Mouse (Mus musculus) lung, adult 18-20 months (tissue): Measurements from ENCODE around the gene Gpatch4.

Source experiments
- DNase-seq, 2 experiments: peaks; one replicate each; pipeline ENCODE4 v3.0.0; 2022; ENCODE audit warnings: mixed read lengths in 2 of 2

Gpatch4 gene

DNA sequence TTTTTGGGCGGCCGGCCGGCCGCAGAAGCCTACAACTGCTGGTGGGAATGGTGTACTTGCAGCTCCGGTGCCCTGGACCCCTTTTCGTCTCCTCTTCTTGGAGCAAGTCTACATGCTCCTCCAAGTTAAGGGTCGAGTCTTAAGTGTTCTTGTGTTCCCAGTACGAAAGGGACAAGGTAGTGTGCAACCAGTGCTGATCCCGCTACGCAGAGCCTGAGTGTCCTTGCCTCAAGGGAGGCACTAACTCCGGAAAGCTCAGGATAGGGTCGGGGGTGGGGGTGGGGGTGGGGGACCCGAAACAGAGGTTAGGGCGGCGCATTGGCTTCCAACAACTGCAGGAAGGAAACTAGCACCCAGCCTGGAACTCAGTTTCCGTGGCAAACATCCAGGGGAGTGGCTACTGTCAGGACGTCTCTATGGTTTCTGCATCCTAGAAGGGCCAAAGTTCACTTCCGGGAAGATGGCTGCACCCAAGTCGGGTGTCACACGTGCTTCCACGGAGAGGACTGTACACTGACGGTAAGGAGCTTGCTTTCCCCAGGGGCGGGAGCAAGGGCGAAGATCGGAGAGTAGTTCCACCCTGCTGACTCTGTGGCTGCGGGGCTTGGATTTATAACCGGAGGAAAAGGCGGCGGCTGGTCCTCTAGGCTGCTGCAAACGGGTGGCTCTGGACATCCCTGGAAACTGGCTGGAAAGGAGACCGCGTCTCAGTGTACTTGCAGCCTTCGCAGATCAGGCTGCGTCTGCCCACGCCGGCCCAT, at the start of gene Gpatch4:
Gpatch4 (plus strand) TSS at position 448 of the 761 bp plus-strand sequence.
- DNase-seq, result peak; percentile 84 to 92

DNA sequence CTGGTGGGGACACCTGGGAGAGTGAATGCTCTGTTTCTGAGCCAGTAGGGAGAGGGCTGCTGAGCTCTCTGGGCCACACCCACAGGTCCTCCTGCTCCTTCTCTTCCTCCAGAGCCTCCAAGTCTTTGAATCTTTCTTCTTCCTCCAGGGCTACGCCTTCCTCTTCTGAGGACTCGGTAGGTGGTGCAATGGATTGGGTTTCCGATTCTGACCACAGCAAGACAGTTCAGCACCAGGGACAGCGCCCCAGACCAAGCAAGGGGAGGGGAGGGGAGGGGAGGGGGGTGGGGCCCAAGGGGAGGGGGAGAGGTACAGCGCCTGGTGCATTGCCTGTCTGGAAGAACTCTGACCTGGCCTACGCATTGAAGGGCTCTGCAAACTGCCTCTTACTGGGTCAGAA, 49.5 kb upstream of the Gpatch4 start:
- no peak for DNase-seq

DNA sequence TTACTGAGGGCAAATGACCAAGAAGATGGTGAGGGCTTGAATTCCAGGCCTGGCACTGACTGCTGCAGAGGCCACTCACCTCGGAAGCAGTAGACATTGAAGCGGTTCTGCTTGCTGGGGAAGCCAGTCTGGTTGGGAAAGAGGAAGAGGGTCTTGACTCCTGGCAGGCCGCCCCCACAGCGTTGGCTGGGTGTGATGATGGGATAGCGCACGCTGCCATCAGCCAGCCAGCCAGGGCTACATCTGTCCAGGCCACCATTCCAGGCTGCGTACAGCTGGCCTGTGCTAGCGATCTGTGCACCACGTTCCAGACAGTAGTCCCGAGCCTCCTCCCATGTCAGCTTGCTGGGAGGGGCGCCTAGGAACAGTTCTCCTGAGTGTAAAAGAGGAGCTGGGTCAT, 47.6 kb upstream of the Gpatch4 start:
- DNase-seq, result peak in 1 of 2 experiments; percentile 34

DNA sequence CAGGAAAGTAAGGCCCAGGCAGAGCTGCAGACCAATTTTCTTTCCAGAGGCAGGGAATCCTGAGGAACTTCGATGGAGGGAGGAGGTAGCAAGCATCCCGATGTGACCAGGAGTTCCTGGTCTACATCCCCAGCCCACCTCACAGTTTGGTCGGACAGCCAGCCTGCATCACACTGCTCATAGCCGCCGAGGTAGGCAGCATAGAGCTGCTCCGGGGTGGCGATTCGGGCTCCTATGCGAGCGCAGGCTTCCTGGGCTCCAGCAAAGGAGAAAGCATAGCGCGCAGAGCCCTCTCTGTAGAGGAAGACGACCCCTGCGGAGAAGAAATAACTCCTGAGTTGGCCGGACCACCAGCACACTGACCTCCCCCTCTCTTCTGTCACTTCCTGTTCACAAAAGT, 46.5 kb upstream of the Gpatch4 start:
- no peak for DNase-seq

DNA sequence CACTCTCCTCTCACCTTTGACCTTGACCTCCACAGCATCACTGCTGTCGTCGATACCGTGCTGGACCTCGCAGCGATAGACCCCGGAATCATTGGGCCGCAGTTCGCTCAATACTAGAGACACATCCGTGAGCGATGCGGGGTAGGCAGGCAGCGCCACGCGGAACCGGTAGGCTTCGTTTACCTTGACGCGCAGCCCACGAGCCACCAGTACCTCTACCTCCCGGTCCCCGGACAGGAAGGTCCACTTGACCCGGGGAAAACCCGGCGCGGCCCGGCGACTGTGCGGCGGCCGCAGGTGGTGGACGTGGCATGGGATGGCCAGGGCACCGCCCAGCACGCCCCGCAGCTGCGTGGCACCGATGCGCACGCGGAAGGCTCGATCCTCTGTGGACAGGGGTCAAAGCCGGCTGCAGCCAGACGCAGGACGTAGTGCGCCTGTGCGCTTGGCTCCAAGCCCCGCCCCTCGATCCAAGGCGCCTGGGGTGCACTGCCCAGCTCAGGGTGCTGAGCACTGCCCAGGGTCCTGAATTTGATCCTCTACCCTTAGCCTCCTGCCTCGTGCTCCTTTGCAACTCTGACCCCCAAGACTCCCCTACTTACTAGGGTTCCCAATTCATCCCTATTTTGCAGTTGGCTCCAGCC, 45.8 kb upstream of the Gpatch4 start:
- peak in 1 of 2 experiments; percentile 40 for DNase-seq

DNA sequence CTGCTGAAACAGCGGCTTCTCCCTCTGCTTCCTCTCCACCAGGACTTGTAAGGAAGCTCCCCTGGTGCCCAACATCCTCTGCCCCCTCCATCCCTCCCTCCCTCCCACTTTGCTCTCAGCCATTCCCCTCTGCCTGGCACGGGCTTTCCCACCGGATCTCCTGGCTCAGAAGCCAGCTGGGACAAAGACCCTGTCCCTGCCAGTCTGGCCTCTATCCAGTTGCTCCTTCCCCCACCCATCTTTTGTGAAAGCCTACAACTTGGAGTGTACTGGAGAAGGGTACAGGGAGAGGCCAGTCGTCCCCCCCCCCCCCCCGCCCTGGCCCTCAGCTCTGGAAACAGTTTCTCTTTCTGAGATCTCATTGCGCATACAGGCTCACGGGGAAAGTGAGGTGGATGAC, 44.2 kb upstream of the Gpatch4 start:
- DNase-seq, result no peak

DNA sequence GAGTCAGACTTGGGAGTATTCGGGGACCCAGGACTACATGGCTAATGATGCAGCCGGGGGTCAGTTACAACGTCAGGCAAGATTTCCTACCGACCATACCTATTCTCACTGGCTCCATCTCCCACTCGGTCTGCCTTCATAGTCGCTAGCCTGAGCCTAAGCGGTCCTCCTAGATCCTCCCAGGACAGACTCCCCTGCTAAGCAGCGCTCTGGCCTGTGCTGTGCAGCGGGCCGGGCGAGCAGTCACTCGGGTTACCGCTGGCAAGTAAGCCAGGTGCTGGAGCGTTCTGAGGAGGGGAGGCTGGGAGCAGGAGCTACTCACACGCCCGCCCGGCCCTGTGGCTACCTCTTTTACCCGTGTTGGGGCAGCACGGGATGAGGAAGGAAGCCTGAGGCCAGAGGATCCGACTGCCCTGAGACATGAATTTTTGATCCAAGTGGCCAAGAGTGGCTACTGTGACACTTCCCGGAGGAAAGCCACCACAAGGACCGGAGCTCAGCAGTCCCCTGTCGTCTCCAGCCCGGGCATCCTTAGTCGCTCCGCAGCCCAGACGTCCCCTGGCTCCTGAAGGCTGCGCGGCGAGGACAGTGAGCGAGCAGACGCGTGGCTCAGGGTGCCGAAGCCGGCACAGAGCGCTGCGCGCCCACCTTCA, 43.5 kb upstream of the Gpatch4 start:
- DNase-seq, result no peak

DNA sequence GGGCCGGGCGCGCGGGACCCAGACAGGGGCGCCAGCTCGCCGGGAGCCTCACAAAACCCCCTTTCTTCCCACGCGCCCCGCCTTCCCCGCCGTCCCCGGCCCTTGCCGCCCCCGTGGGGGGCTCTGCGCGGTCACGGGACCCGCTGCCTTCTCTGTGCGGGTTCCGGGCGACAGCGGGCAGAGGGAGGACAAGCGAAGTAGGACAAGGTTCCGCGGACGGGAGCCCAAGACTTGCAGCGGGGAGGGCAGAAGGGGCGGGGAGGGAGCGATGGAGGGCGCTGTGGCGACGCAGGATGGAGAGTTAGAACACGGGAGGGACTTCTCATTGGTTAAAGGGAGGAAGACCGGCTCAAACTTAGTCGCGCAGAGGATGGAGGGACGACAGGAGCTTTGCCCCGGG, 42.7 kb upstream of the Gpatch4 start, which contains the start of gene Bcan:
Bcan (minus strand) TSS at position 50 of the 400 bp plus-strand sequence.
- no peak for DNase-seq

DNA sequence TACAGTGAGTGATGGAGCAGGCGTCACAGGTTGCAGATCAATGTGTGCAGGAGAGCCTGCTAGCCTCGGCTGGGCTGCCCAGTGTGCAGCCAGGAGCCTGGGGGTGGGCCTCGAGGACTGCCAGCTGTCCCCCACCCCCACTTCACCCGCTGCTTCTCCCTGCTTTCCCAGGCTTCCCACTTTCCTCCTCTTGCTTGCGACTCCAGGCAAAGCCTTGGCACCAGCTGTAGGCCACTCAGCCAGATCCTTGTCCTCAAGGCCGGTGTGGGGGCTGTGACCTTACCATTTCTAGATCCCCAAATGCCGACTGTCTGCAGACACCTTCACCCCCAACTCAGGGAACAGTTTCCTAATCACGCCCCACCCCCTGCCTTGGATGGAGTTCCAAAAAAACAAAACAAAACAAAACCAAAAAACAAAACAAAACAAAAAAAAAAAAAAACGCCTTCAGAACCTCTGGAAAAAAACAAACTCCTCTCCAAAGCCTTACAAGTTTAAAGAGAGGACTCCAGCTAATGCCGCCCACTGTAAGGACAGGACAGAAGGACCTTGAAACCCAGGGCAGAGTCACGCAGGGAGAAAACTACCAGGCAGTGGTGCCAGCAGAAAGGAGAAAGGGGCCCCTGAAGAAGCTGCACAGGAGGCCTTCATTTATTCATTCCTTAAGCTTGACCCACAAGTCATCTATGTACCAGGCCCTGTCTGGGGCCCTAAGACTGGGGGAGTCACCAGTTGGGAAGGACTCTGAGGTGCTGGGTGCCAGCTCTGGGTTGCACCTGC, 41.9 kb upstream of the Gpatch4 start:
- no peak for DNase-seq

DNA sequence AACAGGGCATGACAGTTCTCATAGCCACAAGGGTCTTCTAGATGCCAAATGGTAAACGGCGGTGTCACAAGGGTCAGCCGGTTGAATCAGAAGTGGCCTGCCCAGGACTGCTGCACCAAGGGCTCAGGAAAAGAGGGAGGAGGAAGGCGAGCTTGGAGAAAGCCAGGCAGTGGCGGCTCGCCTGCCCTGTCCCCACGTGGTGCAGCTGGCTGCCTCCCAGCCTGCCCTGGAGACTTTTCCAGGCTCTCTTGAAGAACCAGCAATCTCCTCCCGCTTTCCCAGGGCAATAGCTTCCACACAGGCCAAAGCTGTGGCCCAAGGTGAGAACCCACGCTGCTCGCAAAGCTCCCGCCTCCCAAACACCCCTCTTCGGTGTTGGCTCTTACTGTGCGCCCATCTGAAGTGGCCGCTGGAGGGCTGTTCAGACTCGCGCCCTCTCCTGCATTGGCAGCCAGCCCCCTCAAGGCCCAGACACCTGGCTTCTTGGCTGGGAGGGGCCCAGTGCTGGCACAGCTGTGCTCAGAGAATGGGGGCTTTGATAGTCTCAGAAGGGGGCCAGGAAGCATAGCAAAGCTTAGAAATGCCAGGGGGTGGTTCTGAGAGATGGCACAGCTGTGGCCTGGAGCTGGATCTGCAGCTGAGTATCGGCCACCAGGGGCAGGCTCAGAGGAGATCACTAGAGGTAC, 40.5 kb upstream of the Gpatch4 start:
- DNase-seq, result peak; percentile 62 to 67

DNA sequence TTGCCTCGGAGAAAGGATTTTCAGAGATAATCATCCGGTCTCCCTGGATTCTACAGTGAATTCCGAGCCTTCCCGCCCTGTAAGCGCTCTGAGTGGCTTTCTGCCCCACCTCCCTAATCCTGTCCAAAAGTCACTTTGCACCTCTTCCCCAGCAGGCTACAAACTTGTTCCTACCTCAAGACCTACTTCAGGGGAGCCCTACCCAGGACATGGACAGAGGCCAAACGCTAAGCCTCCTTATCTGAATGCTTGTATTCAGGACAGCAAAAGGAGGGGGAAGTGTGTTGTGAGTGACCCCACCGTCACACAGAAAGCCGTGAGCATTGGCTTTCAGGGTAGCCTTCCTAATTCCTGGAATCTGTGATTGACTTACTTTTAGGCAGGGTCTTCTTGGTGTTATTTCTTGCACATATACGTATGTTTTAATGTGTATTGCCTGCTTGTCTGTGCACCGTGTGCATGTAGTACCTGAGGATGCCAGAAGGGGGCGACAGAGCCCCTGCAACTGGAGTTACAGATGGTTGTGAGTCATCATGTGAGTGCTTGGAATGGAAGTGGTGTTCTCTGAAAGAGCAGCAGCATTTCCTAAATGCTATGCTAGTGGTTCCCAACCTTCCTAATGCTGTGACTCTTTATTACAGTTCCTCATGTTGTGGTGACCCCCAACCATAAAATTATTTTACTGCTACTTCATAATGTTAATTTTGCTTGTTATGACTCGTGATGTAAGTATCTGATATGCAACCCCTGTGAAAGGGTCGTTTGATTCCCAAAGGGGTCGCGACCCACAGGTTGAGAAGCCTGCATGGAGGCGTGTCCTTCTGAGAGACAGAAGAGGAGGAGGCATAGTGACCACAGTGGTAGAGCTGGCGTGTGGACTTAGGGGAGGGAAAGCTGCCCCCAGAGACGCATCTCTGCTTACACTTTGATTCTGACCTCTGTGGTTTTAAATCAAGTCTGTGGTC, 36.8 kb upstream of the Gpatch4 start:
- DNase-seq, result peak; percentile 67 to 80

DNA sequence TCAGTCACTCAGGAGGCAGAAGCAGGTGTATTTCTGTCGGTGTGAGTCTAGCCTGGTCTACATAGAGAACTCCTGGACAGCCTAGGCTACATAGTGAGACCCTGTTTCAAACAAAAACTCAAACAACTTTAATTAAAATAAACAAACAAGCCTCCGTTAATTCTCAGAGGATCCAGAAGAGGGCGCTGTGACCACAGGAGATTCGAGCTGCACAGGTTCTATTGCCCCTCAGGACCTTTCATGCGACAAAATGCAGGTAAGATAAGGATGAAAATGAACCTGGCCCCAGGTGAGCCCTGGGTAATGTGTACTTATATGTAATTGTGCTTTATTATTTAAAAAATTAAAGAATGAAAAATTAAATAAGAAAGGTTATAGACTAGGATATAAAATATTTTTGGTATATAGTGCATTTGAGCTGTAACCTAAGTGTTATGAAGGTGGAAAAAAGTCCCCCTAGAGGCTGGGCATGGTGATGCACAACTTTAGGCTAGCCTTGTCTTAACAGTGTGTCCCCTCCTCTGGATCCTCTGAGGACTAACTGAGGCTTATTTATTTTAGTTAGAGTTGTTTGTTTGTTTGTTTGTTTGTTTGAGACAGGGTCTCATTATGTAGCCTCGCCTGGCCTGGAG, 32.2 kb upstream of the Gpatch4 start:
- no peak for DNase-seq

DNA sequence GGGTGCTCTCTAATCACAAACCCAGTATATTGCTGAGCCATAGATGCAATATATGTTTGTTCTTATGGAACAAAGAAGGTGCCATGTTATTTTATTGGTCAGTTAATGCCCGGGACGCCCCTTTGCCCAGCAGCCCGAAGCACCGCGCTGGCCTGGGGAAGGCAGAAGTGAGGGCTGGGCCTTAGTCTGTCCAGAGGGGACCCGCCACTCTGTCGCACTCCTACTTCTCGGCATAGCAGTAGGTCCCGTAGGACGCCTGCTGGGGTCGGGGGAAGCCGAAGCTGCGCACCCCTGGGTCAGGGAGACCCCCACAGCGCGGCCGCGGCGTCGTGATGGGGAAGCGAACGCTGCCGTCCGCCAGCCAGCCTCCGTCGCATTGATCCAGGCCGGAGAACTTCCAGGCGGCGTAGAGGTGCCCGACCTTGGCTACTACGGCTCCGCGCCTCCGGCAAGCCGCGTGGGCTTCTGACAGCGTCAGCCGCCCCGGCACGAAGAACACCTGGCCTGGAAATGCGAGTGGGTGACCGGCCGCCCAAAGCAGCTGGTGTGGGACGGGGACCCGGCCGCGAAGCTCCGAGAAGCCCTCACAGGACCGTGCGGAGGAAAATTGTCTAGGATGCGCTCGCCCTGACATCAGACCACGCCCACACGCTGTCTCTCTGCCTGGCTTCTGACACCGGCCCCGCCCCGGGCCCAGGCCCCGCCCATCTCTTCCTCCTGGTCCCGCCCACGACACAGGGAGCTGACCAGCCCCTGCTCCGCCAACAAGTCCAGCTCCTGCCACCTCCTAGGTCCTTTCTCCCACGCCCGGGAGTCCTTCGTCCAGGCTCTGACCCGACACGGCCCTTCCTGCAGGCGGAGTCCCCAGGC, 20.4 kb upstream of the Gpatch4 start:
- DNase-seq, result peak; percentile 95 to 96

DNA sequence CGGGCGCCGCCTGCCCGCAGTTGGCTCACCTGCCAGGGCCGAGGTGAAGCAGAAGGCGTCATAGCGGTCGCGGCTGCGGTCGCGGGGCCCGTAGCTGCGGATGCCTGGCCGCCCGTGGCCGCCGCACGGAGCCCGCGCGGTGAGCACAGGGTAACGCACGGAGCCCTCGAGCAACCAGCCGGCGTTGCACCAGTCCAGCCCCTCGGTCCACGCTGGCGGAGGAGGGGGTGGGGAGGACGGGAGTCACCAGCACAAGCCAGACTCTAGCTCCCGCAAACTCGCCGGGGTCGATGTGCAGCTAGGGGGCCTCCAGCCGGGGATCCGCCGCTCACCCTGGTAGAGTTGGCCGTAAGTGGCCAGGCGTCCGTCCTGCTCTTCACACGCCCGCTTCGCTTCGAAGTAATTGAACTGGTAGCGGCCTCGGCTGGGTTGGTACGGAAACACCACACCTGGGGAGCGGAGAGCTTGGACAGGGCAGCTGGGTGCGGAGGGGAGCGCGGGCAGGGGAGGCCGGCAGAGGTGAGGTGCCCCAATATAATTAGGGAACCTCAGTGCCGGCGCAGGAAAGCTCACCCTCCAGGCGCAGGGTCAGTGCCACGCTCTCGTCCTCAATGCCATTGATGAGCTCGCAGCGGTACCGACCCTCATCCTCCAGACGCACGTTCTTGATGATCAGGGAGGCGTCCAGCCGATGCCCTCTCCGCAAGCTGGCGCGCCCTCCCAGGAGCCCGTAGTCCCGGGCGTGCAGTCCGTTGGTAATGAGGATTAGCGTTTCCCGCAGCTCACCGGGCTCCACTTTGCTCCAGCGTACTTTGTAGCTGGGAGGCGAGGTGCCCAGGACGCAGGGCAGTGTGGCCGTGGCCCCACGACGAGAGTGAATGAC, 19.5 kb upstream of the Gpatch4 start:
- no peak for DNase-seq

DNA sequence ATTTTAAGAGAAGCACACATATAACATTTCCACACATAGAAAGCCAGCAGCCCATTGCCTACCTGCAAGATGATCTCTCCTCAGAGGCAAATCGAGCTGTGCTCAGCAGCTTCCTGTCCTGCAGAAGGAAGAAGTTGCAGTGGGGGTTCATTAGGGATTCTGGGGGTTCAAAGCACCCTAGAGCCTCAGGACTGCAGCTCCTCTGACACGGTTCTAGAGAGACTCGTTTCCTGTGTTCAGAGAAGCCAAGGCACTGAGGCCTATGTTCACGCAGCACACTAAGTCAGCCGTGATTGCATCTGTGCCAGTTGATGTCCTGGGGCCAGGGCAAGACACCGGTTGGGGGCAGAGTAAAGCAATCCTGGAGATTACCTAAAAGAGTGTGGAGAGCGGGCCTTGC, 16.1 kb upstream of the Gpatch4 start:
- no peak for DNase-seq

DNA sequence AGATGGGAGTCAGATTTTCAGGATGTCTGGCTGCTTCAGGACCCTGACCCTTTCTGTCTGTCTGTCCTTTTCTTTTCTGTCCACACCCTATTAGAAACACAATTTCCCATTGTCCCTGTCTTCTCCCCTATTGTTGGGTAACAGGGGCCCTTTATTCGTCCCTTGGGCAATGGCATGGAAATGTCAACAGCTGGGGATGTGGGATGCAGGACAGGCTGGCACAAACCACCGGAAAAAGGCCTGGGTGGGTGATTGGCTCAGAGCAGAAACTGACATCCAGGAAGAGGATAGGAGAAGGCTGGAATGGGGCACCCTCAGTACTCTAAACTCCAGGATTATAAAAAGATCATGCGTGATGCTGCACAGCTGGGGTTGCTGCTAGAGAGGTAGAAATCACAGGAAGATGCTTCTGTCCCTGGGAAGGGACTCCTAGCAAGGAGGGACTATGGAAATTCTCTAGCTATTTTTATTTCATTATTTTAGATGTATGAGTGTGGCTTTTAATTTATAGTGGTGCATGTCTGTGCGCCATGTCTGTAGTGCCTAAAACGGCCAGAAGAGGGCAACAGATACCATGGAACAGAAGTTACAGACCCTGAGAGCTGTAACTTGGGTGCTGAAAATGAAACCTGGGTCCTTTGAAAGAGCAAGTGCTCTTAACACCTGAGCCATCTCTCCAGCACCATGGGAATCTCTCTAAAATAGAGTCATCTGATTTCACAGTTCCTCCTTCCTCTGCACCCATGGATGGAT, 15.3 kb upstream of the Gpatch4 start, which contains the start of gene Hapln2:
Hapln2 (minus strand) TSS at position 150 of the 753 bp plus-strand sequence.
- peak in 1 of 2 experiments; percentile 20 for DNase-seq

DNA sequence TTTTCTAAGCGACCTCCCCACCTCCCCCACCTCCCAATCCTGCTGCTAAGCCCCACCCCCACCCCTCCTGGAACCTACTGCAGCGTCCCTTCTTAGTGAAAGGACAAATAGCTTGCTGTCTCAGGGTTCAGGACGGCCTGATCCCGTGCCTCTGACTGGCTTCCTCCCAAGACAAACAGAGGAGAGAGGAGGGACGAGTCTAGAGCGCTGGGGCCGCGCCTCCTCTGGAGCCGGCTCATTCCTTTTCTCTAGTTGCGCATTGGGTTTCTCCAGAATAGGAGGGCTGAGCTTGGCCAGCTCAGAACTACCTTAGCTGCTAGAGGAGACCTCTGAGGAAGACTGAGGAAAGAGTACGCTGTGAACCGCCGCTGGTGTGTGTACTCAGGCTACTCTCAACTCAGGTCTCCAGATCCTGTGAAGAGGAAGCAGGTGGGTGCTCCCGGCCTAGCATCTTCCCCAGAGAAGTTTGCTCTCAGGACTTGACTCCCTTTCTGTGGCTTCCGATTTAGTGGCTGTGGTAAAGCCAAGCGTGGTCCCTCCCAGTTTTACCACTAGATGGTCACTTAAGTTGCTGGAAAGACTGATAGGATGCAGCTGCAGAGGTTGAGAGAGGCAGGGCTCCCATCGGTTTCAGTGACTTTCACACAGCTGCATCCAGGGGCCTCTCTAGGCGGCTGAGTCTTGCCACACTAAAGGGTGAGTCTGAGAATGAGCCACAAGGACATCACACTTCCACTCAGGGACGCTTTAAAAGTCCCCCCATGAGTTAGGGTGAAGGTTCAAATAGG, 12.1 kb upstream of the Gpatch4 start:
- peak; percentile 86 to 90 for DNase-seq
